Mouse (Mus musculus) lung, embryonic 15.5 days (tissue): Measurements from ENCODE around the gene Usp10. TPM values are rescaled to one million over a fixed set of nuclear protein-coding genes. Genes with fewer than 3 reads are reported as not detected.

ENCODE experiments used
- ATAC-seq: fragments of 200-750 bp; cut with Nextera tagmentation; 2 replicates; pipeline ENCODE4 v1.8.0; 2017; ENCODE audit warnings: moderate number of reproducible peaks, borderline replicate concordance; ENCODE audit not compliant: low FRiP score, low TSS enrichment; ENCODE audit errors: extremely low read depth
- H3K27ac ChIP-seq: fragments of 300-500 bp; sonication (generic); 2 replicates; pipeline ENCODE4 v1.5.1; 2015; ENCODE audit warnings: moderate library complexity, mild to moderate bottlenecking, inconsistent platforms
- H3K27me3 ChIP-seq: fragments of 300-500 bp; sonication (generic); 2 replicates; pipeline ENCODE4 v1.6.1; 2015; ENCODE audit warnings: inconsistent platforms
- H3K36me3 ChIP-seq: fragments of 300-500 bp; sonication (generic); 2 replicates; pipeline ENCODE4 v1.6.1; 2015; ENCODE audit warnings: inconsistent platforms
- H3K4me1 ChIP-seq: fragments of 300-500 bp; sonication (generic); 2 replicates; pipeline ENCODE4 v1.6.1; 2015; ENCODE audit warnings: inconsistent platforms
- H3K4me2 ChIP-seq: fragments of 300-500 bp; sonication (generic); 2 replicates; pipeline ENCODE4 v1.6.1; 2015; ENCODE audit warnings: inconsistent platforms, mild to moderate bottlenecking, moderate library complexity
- H3K4me3 ChIP-seq: fragments of 300-500 bp; sonication (generic); 2 replicates; pipeline ENCODE4 v1.5.1; 2015; ENCODE audit warnings: mild to moderate bottlenecking, inconsistent platforms
- H3K9ac ChIP-seq: fragments of 300-500 bp; sonication (generic); 2 replicates; pipeline ENCODE4 v1.6.1; 2015; ENCODE audit warnings: inconsistent platforms
- H3K9me3 ChIP-seq: fragments of 300-500 bp; sonication (generic); 2 replicates; pipeline ENCODE4 v1.6.1; 2016; ENCODE audit warnings: inconsistent platforms
- whole genome bisulfite sequencing: fragments of 180-500 bp; shearing (Covaris S2); methylation state at CpG from one replicate; pipeline ENCODE4 v1.1.7; 2015; 5-methylcytosine and 5-hydroxymethylcytosine counted together
- polyA plus RNA-seq: library from polyadenylated mRNA; unstranded; fragments of >200 nt; fragmentation: Nextera tagmentation; extraction: Ambion mirVana; gene quantifications from 2 replicates; pipeline ENCODE4 v1.2.1, GENCODE M21; 2015

The Usp10 gene
- polyA plus RNA-seq, 1 experiment from 2014 or later = 135 TPM

DNA sequence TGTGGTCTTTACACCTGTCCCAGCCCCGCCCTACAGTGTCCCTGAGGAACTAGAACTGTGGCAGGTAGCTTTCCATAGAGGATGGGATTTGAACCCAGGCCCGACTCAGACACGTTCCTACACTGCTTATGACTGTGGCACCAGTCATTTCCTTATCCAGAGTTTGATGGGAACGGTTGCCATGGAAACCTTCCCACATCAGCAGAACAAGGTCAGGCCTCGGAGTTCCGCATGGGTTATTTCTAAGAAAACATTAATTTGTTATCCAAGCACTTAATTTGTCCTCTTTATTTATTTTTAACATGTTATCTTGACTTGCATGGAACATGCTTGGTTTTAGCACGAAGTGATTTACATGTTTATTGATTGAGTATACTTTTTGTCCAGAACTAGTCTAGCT lies 91.6 kb downstream of the Usp10 start:
- H3K4me2 ChIP-seq = no peak overlapping the region
- ATAC-seq = no peak
- peaks cover 33% of the 10 kb centered on the region for H3K4me1 ChIP-seq
- no peak overlapping the region for H3K27ac ChIP-seq
- H3K9ac ChIP-seq = no peak overlapping the region
- no peaks in the 10 kb centered on the region for H3K9me3 ChIP-seq
- H3K27me3 ChIP-seq = no peaks in the 10 kb centered on the region
- no peaks in the 10 kb centered on the region for H3K36me3 ChIP-seq
- H3K4me3 ChIP-seq = no peak overlapping the region
- 48% methylated on average over 7 of the region's 7 CpGs for whole genome bisulfite sequencing

DNA sequence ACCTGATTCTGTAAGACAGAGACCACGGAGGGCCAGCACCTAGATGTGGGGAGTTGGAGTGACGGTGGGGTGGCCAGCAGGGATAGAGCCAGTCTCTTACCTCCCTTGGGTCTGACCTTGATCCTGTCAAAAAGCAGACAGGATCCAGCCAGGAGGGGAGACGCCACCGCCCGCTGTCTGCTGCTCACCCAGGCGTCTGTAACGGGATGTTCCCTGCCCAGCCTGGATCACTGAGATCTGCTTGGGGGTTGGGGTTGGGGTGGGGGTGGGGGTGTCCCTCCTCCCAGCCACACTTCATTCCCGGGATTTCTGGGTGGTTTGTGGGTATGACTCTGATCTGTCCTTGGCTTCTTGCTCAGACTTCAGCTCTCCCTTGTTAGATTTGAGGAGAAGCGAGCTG lies 92.2 kb downstream of the Usp10 start:
- H3K9ac ChIP-seq = no peak overlapping the region
- WGBS = 49% methylated on average over 9 of the region's 9 CpGs
- H3K36me3 ChIP-seq = no peaks in the 10 kb centered on the region
- no peak overlapping the region for H3K4me2 ChIP-seq
- H3K9me3 ChIP-seq = no peaks in the 10 kb centered on the region
- ATAC-seq = no peak
- H3K4me1 ChIP-seq = peaks cover 33% of the 10 kb centered on the region
- no peak overlapping the region for H3K4me3 ChIP-seq
- 0 out of 2 replicates have a peak overlapping the region, but pooled peaks have one; percentile 13 for H3K27ac ChIP-seq
- H3K27me3 ChIP-seq = 0 out of 2 replicates have a peak, but pooled peaks cover 2% of the 10 kb centered on the region

DNA sequence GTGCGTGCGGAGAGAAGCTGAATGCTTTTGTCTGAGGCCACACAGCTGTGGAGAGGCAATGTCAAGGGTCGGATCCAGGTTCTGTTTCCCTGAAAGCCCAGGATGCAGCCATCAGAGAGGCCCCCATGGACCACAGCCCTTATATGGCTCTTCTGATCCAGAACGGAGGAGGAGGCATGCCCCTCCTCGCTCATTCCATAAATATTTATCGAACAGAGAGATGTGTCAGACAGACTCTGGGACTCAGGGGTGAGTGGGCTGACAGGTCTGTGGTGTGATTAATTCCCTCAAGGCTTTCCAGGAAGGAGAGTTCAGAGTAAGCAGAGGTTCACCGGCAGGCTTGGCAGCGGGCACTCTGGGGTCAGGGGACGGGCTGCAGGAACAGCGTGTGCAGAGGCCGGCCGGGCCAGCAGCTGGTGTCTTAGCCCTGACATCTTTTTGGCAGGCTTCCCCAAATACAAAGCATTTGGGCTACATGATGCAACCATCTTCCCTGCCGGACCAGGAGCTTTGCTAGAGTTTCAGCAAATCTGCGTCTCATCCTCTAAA lies 94.1 kb downstream of the Usp10 start:
- H3K4me3 ChIP-seq = no peak overlapping the region
- H3K9ac ChIP-seq = no peak overlapping the region
- no peaks in the 10 kb centered on the region for H3K36me3 ChIP-seq
- peak overlapping the region; percentile 38; the same call in 1 of the 2 replicates for H3K27ac ChIP-seq
- peaks cover 33% of the 10 kb centered on the region for H3K4me1 ChIP-seq
- 0 out of 2 replicates have a peak, but pooled peaks cover 2% of the 10 kb centered on the region for H3K27me3 ChIP-seq
- WGBS = 15% methylated on average over 14 of the region's 14 CpGs
- H3K4me2 ChIP-seq = no peak overlapping the region
- no peaks in the 10 kb centered on the region for H3K9me3 ChIP-seq
- ATAC-seq = peak; percentile 70

DNA sequence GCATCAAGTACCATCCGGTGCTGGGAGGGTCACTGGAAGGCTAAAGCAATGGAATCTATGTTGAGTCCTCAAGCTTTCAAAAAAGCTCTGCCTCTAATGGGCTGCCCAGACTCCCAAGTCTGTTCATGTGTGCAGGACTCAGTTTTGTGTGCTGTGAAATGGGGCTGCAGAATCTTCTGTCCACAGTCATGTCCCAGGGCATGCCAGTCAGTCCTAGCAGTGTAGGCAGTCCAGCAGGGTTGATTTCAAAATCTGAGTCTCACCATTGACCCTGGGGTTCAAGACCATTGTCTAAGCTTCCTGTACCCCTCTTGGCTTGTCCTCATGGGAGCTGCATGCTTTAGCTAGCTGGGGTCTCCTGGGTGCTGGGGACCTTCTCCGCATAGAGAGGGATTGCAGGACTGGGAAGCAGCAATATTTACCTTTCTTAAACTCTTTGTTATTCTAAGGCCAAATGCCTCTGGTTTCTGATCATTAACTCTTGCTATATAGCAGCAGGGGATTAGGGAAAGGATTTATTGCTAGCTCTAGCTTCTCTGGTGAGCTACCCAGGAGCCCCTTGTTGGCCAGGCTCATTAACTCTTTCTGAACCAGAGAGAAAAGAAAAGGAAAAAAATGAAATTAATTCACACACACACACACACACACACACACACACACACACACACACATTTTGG lies 94.7 kb downstream of the Usp10 start:
- H3K4me3 ChIP-seq = no peak overlapping the region
- H3K36me3 ChIP-seq = no peaks in the 10 kb centered on the region
- WGBS = 25% methylated on average over 2 of the region's 2 CpGs
- no peak overlapping the region for H3K9ac ChIP-seq
- no peaks in the 10 kb centered on the region for H3K9me3 ChIP-seq
- peak overlapping the region; percentile 4; the same call in 1 of the 2 replicates for H3K27ac ChIP-seq
- no peak for ATAC-seq
- no peak overlapping the region for H3K4me2 ChIP-seq
- 0 out of 2 replicates have a peak, but pooled peaks cover 2% of the 10 kb centered on the region for H3K27me3 ChIP-seq
- peaks cover 33% of the 10 kb centered on the region for H3K4me1 ChIP-seq

DNA sequence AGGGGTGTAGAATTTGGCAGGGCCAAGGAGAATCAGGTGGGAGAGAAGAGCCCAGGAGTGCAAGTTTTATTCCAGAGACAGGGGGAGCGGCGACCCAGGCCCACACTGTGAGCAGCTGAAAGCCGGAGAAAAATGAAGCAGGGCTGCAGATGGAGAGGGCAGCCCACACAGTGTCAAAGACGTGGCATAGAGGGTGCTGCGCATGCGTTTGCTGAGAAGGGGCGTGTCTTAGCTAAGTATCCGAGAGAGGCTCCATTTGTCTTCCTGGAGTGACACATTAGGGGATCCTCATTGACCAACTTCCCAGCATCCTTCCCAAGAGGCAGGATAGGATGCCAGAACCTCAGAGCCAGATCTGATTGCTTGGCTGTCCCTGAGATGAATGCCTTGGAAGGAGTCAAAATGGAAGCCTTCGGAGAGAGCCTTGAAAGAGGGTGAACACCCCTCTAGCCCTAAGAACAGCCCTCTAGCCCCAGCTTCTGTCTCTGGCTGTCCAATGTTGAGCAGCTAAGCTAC lies 96.5 kb downstream of the Usp10 start:
- Histone ChIP-seq H3K4me1 (peaks cover 22% of the 10 kb centered on the region), H3K27ac (no peak overlapping the region), H3K36me3 (no peaks in the 10 kb centered on the region), H3K4me2 (no peak overlapping the region), H3K4me3 (no peak overlapping the region), H3K9ac (no peak overlapping the region), H3K9me3 (no peaks in the 10 kb centered on the region), H3K27me3 (0 out of 2 replicates have a peak, but pooled peaks cover 2% of the 10 kb centered on the region)
- no peak; the same call in 1 of the 2 replicates for ATAC-seq
- 29% methylated on average over 9 of the region's 9 CpGs for WGBS

Other genes with a start within 250 kb of the Usp10 start
- gene Wfdc1, start 244.0 kb upstream of the Usp10 start, polyA plus RNA-seq = 6.3 and 6.6 TPM in 2 replicates
- 3.2 and 3.5 TPM in 2 replicates for gene Atp2c2, start 210.4 kb upstream of the Usp10 start, polyA plus RNA-seq
- gene Tldc1, start 131.9 kb upstream of the Usp10 start, polyA plus RNA-seq = 12.3 and 14.8 TPM in 2 replicates
- gene Cotl1, start 69.8 kb upstream of the Usp10 start, polyA plus RNA-seq = 65.8 and 68.1 TPM in 2 replicates
- 13.7 and 14.7 TPM in 2 replicates for gene Klhl36, start 48.1 kb upstream of the Usp10 start, polyA plus RNA-seq
- gene Gm20388, start 481 bp downstream of the Usp10 start, polyA plus RNA-seq = 5.5 TPM in 1 of 2 replicates, not detected in the other
- gene Crispld2, start 82.1 kb downstream of the Usp10 start, polyA plus RNA-seq = 9.2 and 10.0 TPM in 2 replicates
- 38.3 and 40.0 TPM in 2 replicates for gene Zdhhc7, start 191.1 kb downstream of the Usp10 start, polyA plus RNA-seq
- gene 6430548M08Rik, start 203.8 kb downstream of the Usp10 start, polyA plus RNA-seq = 7.4 and 8.0 TPM in 2 replicates